Mouse (Mus musculus) midbrain, embryonic 10.5 days (tissue): ENCODE data around the gene Uvssa. TPM values are rescaled to one million over a fixed set of nuclear protein-coding genes. Genes with fewer than 3 reads are reported as not detected.
A peak's percentile ranks its signal among the peaks of the same experiment; 100 is the strongest.

Source experiments
- DNase-seq: peaks from one replicate; pipeline ENCODE4 v3.0.0-alpha.2; 2017; ENCODE audit warnings: low spot score
- H3K27ac ChIP-seq: fragments of 300-500 bp; sonication (generic); replicated peaks from 2 replicates; pipeline ENCODE4 v1.5.1; 2016; ENCODE audit warnings: mild to moderate bottlenecking
- H3K27me3 ChIP-seq: fragments of 300-500 bp; sonication (generic); 2 replicates; pipeline ENCODE4 v1.6.1; 2016; ENCODE audit warnings: low read depth, mild to moderate bottlenecking; ENCODE audit not compliant: poor library complexity, severe bottlenecking
- H3K36me3 ChIP-seq: fragments of 300-500 bp; sonication (generic); 2 replicates; pipeline ENCODE4 v1.6.1; 2016; ENCODE audit warnings: mild to moderate bottlenecking, moderate library complexity
- H3K4me1 ChIP-seq: fragments of 300-500 bp; sonication (generic); 2 replicates; pipeline ENCODE4 v1.6.1; 2016
- H3K4me3 ChIP-seq: fragments of 300-500 bp; sonication (generic); 2 replicates; pipeline ENCODE4 v1.5.1; 2016; ENCODE audit warnings: mild to moderate bottlenecking, moderate library complexity
- H3K9me3 ChIP-seq: fragments of 300-500 bp; sonication (generic); replicated peaks from 2 replicates; pipeline ENCODE4 v1.6.1; 2016; ENCODE audit warnings: mild to moderate bottlenecking
- WGBS: fragments of 180-500 bp; shearing (Covaris S2); methylation state at CpG from one replicate; pipeline ENCODE4 v1.1.7; 2016; 5-methylcytosine and 5-hydroxymethylcytosine counted together
- polyA plus RNA-seq: library from polyadenylated mRNA; unstranded; fragments of >200 nt; fragmentation: Nextera tagmentation; extraction: Ambion mirVana; gene quantifications from 2 replicates; pipeline ENCODE4 v1.2.1, GENCODE M21; 2016

Gene Uvssa
- polyA plus RNA-seq, 1 experiment from 2014 or later: 6.1 TPM

DNA sequence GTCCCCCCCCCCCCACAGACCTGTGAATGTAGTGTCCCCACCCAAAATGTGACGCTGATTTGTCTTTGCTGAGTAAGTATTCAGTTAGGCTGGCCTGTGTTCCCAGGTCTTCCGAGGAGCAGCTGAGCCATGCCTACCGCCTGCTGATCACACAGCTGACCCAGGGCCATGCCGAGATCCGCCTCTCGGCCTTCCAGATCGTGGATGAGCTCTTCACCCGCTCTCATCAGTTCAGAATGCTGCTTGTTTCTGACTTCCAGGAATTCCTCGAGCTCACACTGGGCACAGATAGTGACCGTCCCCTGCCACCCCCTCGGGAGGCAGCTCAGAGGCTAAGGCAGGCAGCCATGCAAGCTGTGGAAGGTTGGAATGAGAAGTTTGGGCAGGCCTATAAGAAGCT, 9.2 kb downstream of the Uvssa start:
- Histone ChIP-seq H3K4me3 (no peak overlapping the region), H3K27me3 (no peaks in the 10 kb centered on the region)
- 85% methylated on average over 11 of the region's 11 CpGs for WGBS

DNA sequence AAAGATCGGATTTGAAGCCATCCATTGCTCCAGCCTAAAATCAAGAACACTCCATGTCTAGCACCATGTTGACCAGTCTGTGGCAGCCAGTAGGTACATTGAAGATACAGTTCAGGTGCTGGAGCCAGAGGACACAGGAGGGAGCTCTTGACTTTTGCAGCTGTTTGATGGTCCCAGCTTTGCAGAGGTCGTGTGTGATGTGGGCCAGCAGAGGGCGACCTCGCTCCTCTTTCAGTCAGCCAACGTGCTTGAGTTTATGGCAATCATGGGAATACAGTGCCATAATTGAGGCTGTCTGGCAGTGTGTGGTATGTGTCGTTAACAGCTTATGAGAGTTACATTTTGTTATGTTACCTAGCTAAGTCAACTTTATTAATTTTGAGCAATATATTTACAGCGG, 15.5 kb downstream of the Uvssa start:
- Histone ChIP-seq H3K4me1 (peaks cover 3% of the 10 kb centered on the region; the same call in 1 of the 2 replicates), H3K27me3 (no peaks in the 10 kb centered on the region), H3K4me3 (no peak overlapping the region), H3K9me3 (no peaks in the 10 kb centered on the region), H3K36me3 (peaks cover 28% of the 10 kb centered on the region), H3K27ac (no peak overlapping the region)
- 19% methylated on average over 7 of the region's 7 CpGs for WGBS
- DNase-seq: peak; percentile 76

More for the DNA sequence above, 9.2 kb downstream of the Uvssa start:
- no peaks in the 10 kb centered on the region for H3K4me1 ChIP-seq
- no peak for DNase-seq
- peaks cover 27% of the 10 kb centered on the region for H3K36me3 ChIP-seq
- H3K27ac ChIP-seq: no peak overlapping the region
- no peaks in the 10 kb centered on the region for H3K9me3 ChIP-seq

DNA sequence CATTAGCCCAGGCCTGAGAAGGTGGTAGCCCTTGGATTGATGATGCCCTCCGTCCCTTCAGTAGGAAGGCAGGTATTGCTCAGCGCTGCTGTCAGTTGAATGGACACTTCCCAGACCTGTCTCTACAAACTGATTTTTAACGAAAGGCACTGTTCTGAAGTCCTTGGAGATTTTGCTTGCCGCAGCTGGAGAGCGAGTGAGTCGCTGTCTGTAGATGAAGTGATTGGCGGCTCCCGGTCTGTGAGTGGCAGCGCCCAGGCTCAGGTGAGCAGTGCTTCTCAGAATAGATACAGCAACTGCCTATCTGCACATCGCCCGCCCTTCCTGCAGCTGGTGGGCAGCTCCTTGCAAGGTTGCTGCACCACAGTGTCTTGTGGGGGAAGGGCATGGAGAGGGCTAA, 17.3 kb downstream of the Uvssa start:
- 92% methylated on average over 11 of the region's 11 CpGs for WGBS
- Histone ChIP-seq H3K9me3 (no peaks in the 10 kb centered on the region), H3K27me3 (no peaks in the 10 kb centered on the region), H3K36me3 (peaks cover 19% of the 10 kb centered on the region), H3K4me3 (no peak overlapping the region), H3K27ac (no peak overlapping the region), H3K4me1 (peaks cover 3% of the 10 kb centered on the region; the same call in 1 of the 2 replicates)
- no peak for DNase-seq

DNA sequence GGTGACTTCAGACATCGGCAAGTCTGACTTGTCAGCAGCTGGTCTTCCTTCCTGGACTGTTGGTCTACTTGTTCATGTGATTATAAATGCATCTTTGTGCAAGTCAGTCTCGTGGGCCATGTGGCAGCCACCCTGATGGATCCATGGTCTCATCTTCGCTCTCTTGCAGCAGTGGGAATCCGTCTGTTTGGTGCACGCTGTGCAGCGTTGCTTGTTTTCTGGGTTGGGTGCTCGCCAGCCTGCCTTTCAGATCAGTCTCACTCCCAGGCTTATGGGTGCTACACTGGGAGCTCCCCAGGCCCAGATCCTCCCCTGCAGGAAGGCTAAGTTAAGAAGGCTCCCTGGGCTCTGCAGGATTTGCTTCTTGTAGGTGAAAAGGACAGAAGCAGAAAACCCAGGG, 18.5 kb downstream of the Uvssa start:
- H3K4me3 ChIP-seq: no peak overlapping the region
- 0 out of 2 replicates have a peak overlapping the region, but pooled peaks have one; percentile 10 for H3K27ac ChIP-seq
- 88% methylated on average over 7 of the region's 7 CpGs for WGBS
- H3K9me3 ChIP-seq: no peaks in the 10 kb centered on the region
- DNase-seq: no peak
- H3K36me3 ChIP-seq: peaks cover 11% of the 10 kb centered on the region
- H3K4me1 ChIP-seq: peaks cover 6% of the 10 kb centered on the region
- H3K27me3 ChIP-seq: 0 out of 2 replicates have a peak, but pooled peaks cover 1% of the 10 kb centered on the region

DNA sequence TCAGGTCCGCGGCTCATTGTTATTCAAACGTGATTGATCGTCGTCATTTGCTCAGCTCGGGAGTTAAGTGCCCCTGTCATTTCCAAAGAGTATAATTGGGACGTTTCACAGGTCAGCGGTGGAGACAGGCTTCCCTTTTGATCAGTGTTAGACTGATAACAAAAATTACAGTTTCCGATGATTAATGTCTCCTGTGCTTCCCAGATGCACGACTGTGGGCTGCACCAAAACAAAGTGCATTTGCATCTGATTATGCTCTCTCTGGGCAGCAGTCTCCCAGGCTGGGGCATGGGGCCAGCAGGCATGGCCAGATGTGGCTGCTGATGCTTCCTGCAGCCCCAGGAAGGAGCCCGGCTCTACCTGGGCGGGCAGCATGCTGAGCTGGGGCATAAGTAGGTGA, 22.5 kb downstream of the Uvssa start:
- Histone ChIP-seq H3K9me3 (no peaks in the 10 kb centered on the region), H3K4me1 (peaks cover 22% of the 10 kb centered on the region), H3K36me3 (no peaks in the 10 kb centered on the region), H3K4me3 (no peak overlapping the region), H3K27ac (no peak overlapping the region), H3K27me3 (peaks cover 24% of the 10 kb centered on the region)
- DNase-seq: no peak
- WGBS: 65% methylated on average over 12 of the region's 12 CpGs

DNA sequence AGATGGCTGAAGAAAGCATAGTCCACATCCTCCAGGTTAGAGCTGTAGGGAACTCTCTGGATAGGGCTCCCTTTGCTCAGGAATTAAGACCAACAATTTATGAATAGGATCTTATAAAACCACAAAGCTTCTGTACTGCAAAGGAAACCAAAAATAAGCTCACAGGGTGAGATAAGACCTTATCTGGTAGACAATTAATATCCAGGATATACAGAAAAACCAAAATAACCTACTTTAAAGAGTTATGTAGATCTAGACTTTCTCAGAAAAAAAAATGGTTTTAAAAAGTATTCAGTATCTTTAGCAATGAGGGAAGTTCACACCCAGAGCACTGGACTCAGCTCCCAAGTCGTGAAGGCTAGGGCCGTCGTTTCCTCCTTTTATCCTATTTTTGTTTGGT, 42.0 kb downstream of the Uvssa start:
- Histone ChIP-seq H3K27ac (no peak overlapping the region), H3K4me1 (no peaks in the 10 kb centered on the region), H3K36me3 (peaks cover 8% of the 10 kb centered on the region), H3K4me3 (no peak overlapping the region), H3K9me3 (no peaks in the 10 kb centered on the region), H3K27me3 (peaks cover 7% of the 10 kb centered on the region)
- DNase-seq: no peak
- WGBS: 74% methylated on average over 3 of the region's 3 CpGs

DNA sequence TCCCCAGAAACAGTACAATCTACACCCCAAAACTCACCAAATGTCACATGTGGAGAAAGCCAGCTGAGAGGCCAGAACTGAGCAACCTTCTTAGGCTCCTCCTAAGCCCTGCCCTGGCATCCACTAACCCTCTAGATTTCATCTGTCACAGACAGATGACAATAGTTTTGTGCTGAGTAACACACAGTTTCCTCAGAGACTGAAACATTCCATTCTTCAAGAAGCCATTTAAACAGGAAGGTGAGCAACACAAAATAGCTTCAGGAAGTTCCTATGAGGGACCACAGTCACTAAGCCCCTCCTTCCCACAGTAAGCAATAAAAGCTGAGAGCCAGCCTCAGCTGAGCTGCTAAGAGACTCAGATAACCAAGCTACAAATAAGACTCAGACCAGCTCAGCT, 49.1 kb downstream of the Uvssa start:
- no peak overlapping the region for H3K27ac ChIP-seq
- H3K27me3 ChIP-seq: peaks cover 79% of the 10 kb centered on the region

DNA sequence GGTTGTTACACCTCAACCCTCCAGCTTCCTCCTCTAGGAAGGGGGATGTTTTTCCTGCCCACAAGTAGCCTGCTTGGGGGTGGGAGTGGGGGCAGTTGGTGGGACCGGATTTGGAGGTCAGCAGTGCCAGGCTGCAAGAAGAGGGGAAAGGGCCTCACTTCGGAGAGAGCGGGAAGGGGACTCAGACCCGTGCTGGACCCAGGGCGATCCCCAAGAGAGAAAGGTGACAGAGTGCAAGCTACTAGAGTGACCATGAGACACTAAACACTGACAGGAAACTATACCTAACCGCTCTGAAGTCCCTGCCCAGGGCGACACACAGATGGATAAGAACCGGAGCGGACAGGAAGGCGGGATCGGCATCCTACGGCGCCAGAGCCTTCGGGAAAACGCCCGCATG, 51.8 kb downstream of the Uvssa start:
- Histone ChIP-seq H3K4me1 (peaks cover 53% of the 10 kb centered on the region), H3K9me3 (no peaks in the 10 kb centered on the region), H3K4me3 (peak overlapping the region; percentile 50; the same call in 1 of the 2 replicates), H3K36me3 (no peaks in the 10 kb centered on the region), H3K27ac (no peak overlapping the region), H3K27me3 (peaks cover 100% of the 10 kb centered on the region)
- WGBS: 2% methylated on average over 16 of the region's 16 CpGs
- no peak for DNase-seq

More for the DNA sequence above, 49.1 kb downstream of the Uvssa start:
- Histone ChIP-seq H3K9me3 (no peaks in the 10 kb centered on the region), H3K36me3 (no peaks in the 10 kb centered on the region), H3K4me1 (peaks cover 26% of the 10 kb centered on the region), H3K4me3 (no peak overlapping the region)
- no peak for DNase-seq

DNA sequence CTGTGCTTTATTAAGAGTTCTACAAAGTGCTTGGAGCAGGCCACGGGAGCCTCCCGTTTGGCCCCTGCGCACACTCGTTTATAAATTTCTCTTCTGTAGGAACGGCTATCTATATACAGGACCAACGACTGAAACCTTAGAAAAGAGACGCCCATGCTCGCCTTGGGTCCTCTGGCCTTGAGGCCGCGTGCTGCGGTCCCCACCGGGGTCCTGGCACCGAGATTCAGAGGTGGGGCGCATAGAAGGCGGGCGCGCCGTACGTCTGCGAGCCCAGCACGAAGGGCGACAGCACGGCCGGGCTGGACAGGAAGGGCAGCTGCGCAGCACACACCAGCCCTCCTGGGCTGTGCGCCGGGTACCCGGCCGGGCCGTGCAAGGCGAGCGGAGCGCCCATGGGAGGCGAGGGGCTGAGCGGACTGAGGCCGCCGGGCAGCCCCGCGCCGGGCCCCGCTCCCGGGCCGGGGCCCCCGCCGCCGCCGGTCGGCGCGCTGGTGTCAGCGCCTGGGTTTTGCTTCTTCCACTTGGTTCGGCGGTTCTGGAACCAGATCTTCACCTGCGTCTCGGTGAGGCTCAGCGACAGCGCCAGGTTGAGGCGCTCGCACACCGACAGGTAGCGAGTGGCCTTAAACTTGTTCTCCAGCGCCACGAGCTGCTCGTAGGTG, 52.3 kb downstream of the Uvssa start:
- no peaks in the 10 kb centered on the region for H3K9me3 ChIP-seq
- peaks cover 100% of the 10 kb centered on the region for H3K27me3 ChIP-seq
- no peaks in the 10 kb centered on the region for H3K36me3 ChIP-seq
- WGBS: under 1% methylated on average over 64 of the region's 64 CpGs
- DNase-seq: peak; percentile 35
- peak overlapping the region; percentile 50 for H3K4me3 ChIP-seq
- H3K27ac ChIP-seq: no peak overlapping the region
- H3K4me1 ChIP-seq: peaks cover 58% of the 10 kb centered on the region

DNA sequence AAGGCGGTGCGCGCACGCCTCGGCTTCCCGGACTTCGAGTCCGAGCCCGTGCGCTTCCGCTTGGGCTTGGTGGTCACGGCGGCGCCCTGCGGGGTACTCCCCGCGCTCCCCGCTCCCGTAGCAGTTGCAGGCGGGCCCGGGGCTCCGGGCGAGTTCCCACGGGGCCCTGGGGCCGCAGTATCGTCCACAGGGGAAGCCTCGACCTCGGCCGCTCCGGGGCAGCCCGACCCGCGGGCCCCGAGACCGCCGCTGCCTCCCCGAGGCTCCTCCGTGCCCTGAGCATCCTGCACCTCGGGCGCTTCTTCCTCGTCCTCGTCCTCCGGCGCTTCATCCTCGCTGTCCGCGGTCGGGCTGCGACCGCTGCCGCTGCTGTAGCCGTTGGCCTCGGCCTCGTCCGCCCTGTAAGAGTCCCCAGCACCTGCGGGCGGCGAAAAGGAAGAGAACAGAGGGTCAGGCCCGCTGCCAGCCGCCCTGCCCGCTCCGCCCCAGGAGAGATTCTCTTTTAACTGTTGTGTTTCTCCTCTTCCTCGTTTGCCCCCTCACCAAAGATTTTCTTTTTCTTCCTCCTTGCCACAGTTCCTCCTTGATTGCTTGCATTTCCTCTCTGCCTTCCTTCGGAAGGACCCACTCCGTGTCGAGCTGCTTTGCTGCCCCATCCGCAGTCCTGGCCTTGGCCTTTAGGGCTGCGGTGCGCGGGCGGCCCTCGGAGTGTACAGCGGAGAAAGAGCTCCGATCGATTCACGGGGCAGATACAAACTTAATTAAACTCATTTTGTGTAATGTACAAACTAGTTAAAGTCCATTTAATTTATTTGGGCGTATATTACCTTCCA, 53.0 kb downstream of the Uvssa start:
- Histone ChIP-seq H3K27me3 (peaks cover 100% of the 10 kb centered on the region), H3K27ac (no peak overlapping the region), H3K36me3 (no peaks in the 10 kb centered on the region), H3K9me3 (no peaks in the 10 kb centered on the region), H3K4me3 (peak overlapping the region; percentile 50), H3K4me1 (peaks cover 59% of the 10 kb centered on the region)
- WGBS: 1% methylated on average over 77 of the region's 77 CpGs
- DNase-seq: peak; percentile 51

DNA sequence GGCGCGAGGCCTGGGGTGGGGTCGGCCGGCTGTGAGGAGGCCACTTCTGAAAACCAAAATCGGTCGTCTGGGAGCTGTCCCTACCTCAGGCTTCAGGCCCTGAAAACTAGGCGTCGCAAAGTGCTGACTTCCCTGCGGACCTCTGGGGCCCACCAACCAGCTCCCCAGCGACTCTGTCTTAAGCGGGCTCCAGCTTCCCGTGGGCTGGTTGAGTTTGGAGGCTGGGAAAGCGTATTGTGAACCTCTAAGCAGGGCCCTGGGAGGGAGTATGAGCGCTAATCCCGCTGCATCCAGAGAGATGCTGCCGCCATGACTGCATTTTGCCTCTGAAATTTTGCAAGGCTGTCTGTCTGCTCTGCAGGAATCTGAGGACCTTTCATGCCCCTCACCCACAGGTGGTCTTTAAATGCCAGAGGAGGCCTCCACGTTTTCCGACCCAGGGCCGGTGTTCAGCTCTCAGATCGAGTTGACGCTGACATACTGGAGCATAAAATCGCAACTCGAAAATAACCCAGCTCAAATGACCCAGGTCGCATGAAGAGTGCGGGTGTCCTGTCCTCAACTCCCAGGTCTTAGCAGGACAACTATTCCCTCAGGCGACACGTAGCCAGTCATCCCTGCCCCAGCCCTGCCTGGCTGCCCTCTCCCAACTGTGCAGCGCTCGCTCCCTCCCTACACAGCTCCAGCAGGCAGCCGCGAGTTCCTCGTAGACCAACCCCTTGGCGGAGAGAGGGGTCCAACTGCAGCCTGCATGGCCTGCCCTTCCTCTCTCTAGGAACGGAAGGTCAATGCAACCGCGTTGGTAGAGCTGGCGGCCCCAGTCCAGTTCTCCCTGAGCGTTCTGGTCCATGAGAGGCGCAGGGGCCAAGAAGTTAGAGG, 53.9 kb downstream of the Uvssa start:
- DNase-seq: peak; percentile 47
- Histone ChIP-seq H3K27ac (no peak overlapping the region), H3K36me3 (no peaks in the 10 kb centered on the region), H3K4me3 (peak overlapping the region; percentile 50), H3K27me3 (peaks cover 100% of the 10 kb centered on the region), H3K4me1 (peaks cover 59% of the 10 kb centered on the region), H3K9me3 (no peaks in the 10 kb centered on the region)
- WGBS: under 1% methylated on average over 39 of the region's 39 CpGs
